Mouse (Mus musculus) activated CD4-positive, CD25-positive, alpha-beta regulatory T cell (primary cell): Measurements from ENCODE around the gene Dhx38. TPM values are rescaled to one million over a fixed set of nuclear protein-coding genes. Genes with fewer than 3 reads are reported as not detected.

Experiments used
- polyA plus RNA-seq, 2 experiments: library from polyadenylated mRNA; unstranded; fragments of 100-300 nt; shearing (Covaris generic); gene quantifications; one replicate each; pipeline ENCODE4 v1.2.1; 2017

Dhx38 gene
- 10 to 100 TPM; 13.5 to 23.9 TPM for polyA plus RNA-seq

DNA sequence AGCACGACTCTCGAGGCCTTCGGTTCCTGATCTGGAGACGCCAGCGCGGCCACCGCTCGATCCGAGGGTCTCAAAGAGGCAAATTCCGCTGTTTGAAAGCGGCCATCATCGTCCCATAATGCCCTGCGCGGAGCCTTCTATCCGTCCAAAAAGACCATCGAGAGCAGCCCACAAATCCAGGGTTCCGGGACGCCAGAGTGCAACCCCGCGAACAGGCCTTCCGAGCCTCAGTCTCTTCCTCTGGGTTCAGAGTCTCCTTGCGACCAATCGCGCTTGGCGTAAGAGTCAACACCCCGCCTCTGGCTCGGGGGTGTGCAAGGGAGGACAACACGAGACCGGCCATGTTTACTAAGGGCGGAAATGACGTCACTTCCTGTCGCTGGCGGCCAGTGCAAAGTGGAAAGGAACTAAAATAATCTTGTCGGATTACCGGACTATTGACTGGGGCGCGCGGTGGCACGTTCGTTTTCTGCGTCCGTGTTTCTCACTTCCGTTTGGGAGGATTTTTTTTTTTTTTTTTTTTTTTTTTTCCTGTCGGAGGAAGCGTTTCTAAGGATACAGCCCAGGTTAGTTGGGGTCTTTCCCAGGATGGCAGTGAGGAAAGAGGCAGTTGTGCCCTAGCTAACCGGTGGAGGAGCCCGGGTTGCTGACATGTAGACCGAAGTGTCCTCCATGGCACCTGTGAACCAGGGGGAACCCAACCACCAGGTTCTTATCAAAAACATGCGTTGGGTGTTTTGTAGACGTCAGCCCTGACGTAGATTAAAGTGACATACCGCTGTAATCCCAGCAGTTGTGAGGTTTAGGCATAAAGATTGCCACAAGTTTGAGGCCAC is at the start of gene Dhx38, which contains the start of gene Txnl4b:
Gene Dhx38, minus strand, starts transcription at position 364 of the 836 bp plus-strand sequence.
Gene Txnl4b, plus strand, starts transcription at position 395 of the 836 bp plus-strand sequence.

GRCm38 (mm10) chr8:109614243-109615210 is 48.9 kb upstream of the Dhx38 start, which contains the start of gene Pkd1l3:
TSS of gene Pkd1l3 (plus strand) at chr8:109614517.

GRCm38 (mm10) chr8:109608271-109609152 is 42.9 kb upstream of the Dhx38 start, which contains the start of gene Dhodh:
TSS of gene Dhodh (minus strand) at chr8:109608673.

DNA sequence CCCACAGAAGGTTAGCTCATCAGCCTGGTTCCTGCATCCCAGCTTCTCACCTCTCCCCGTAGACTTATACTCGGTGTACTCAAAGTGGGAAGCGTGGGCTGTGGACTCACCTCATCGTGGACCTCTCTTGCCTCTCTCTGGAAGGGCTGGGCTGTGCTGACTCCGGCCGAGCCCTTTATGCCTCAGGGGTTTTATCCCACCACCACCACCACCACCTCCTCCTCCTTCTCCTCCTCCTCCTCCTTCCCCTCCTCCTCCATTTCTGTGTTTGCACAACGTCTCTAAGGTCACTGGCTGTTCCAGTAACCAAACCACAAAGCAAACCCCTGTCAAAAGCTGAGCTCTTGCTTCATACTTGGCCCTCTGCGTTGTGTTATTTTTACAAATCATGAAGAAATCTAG is 13.2 kb upstream of the Dhx38 start, which contains the start of gene Hp:
Gene Hp, minus strand, starts transcription at position 273 of the 402 bp plus-strand sequence.

Other genes with a start within 250 kb of the Dhx38 start
- gene Pmfbp1, start 71.8 kb downstream of the Dhx38 start, polyA plus RNA-seq = under 1 TPM in 1 of 2 experiments, not detected in 1; 0.10 TPM
- gene Txnl4b, start within 50 bp of the Dhx38 start, polyA plus RNA-seq = 1 to 10 TPM; 4.3 to 5.0 TPM
- under 1 TPM in 1 of 2 experiments, not detected in 1; 0.24 TPM for gene Hp, start 13.3 kb upstream of the Dhx38 start, polyA plus RNA-seq
- gene Dhodh, start 42.8 kb upstream of the Dhx38 start, polyA plus RNA-seq = 10 to 100 TPM; 22.5 to 33.6 TPM
- gene Pkd1l3, start 48.7 kb upstream of the Dhx38 start, polyA plus RNA-seq = 1 to 10 TPM in 1 of 2 experiments, under 1 TPM in 1; 0.81 to 1.4 TPM
- 100 to 1,000 TPM; 110 to 140 TPM for gene Ist1, start 127.4 kb upstream of the Dhx38 start, polyA plus RNA-seq
- gene Zfp821, start 139.7 kb upstream of the Dhx38 start, polyA plus RNA-seq = 10 to 100 TPM in 1 of 2 experiments, 1 to 10 TPM in 1; 9.9 to 11.4 TPM
- gene Atxn1l, start 171.9 kb upstream of the Dhx38 start, polyA plus RNA-seq = 1 to 10 TPM; 2.5 to 2.6 TPM
- 10 to 100 TPM; 39.3 to 51.7 TPM for gene Ap1g1, start 212.7 kb upstream of the Dhx38 start, polyA plus RNA-seq